ENCODE assay signal across 8 mouse cellular contexts in genomic region chr10:66864161-66864862, GRCm38 (mm10).
DNase-seq lines count a peak whose midpoint lies in the region; ATAC-seq lines count a peak whose summit lies in the region.

No protein-coding gene starts in this region.

- no peaks in the 10 kb centered on the region for H3K36me3 ChIP-seq in heart, embryonic 15.5 days

- no peak overlapping the region for H3K9ac ChIP-seq in heart, embryonic 15.5 days

- H3K4me2 ChIP-seq in heart, embryonic 15.5 days = no peak overlapping the region

- no peaks in the 10 kb centered on the region for H3K27me3 ChIP-seq in heart, embryonic 15.5 days

- peak; percentile 75 for ATAC-seq in heart, embryonic 15.5 days (replicated peaks; ENCODE audit: insufficient number of reproducible peaks, insufficient read depth, low FRiP score, low read depth)
- ATAC-seq in neutrophil, adult 5-6 weeks (ENCODE audit: extremely low read depth, insufficient number of reproducible peaks, low FRiP score, poor library complexity, severe bottlenecking) = peak; percentile 60

- no peak overlapping the region for H3K4me3 ChIP-seq in heart, embryonic 15.5 days

- H3K27ac ChIP-seq in heart, embryonic 15.5 days = peak overlapping the region; percentile 39

- peak; percentile 33 to 77 for DNase-seq in urinary bladder, adult 18-20 months (ENCODE audit: low spot score in 2 of 2)
- no peak for DNase-seq in urinary bladder, postnatal 10 days (ENCODE audit: low spot score)
- DNase-seq in brain, adult 2 months (ENCODE audit: low read depth, low spot score) = peak; percentile 66
- DNase-seq in liver = peak; percentile 50
- DNase-seq in urinary bladder, postnatal 25 days (ENCODE audit: low spot score) = peak; percentile 31
- DNase-seq in layer of hippocampus, adult 9-10 months (ENCODE audit: low spot score) = no peak

- H3K9me3 ChIP-seq in heart, embryonic 15.5 days (replicated peaks) = no peaks in the 10 kb centered on the region

- 59% methylated on average over 14 of the region's 14 CpGs for WGBS in heart, embryonic 15.5 days

- no peaks in the 10 kb centered on the region for H3K4me1 ChIP-seq in heart, embryonic 15.5 days (replicated peaks)

Comparison
In these comparisons a context has a peak if more than half of its experiments do, and no peak if none do; other contexts are left out.
1. DNase-seq: peak in urinary bladder, adult 18-20 months (2 of 2), brain, adult 2 months (single experiment), liver (single experiment) and urinary bladder, postnatal 25 days (single experiment); none in urinary bladder, postnatal 10 days (single experiment) and layer of hippocampus, adult 9-10 months (single experiment).